Mouse (Mus musculus): ENCODE results near the gene Apod. TPM values are rescaled to one million over a fixed set of nuclear protein-coding genes. Genes with fewer than 3 reads are reported as not detected.
A peak's percentile ranks its signal among the peaks of the same experiment; 100 is the strongest.
"Not testable (repeated sequence)": the region's sequence is repeated elsewhere in the genome, so short reads cannot be mapped to it uniquely, and the experiment has no call there.

Gene Apod
- total RNA-seq, 4 experiments from 2014 or later: 167 to 280 (median 203) TPM

GRCm38 (mm10) chr16:31325120-31325519 is 10.5 kb upstream of the Apod start:
- DNase-seq (ENCODE audit: low spot score in 2 of 2): no peak

GRCm38 (mm10) chr16:31321501-31321900 is 6.9 kb upstream of the Apod start:
- no peak for DNase-seq (ENCODE audit: low spot score in 2 of 2)

GRCm38 (mm10) chr16:31320954-31321353 is 6.3 kb upstream of the Apod start:
- no peak for DNase-seq (ENCODE audit: low spot score in 2 of 2)

- not testable (repeated sequence) for DNase-seq (ENCODE audit: low spot score in 2 of 2)
Observed at GRCm38 (mm10) chr16:31319723-31320122, 5.1 kb upstream of the Apod start.

GRCm38 (mm10) chr16:31319316-31319715 is 4.7 kb upstream of the Apod start:
- no peak for DNase-seq (ENCODE audit: low spot score in 2 of 2)

GRCm38 (mm10) chr16:31318418-31318817 is 3.8 kb upstream of the Apod start:
- DNase-seq (ENCODE audit: low spot score in 2 of 2): no peak

- DNase-seq (ENCODE audit: low spot score in 2 of 2): not testable (repeated sequence)
Observed at GRCm38 (mm10) chr16:31316246-31317143, 1.9 kb upstream of the Apod start.

- DNase-seq (ENCODE audit: low spot score in 2 of 2): no peak
Observed at GRCm38 (mm10) chr16:31315294-31315693, 686 bp upstream of the Apod start.

GRCm38 (mm10) chr16:31313611-31314010 is 997 bp downstream of the Apod start:
- DNase-seq (ENCODE audit: low spot score in 2 of 2): no peak

GRCm38 (mm10) chr16:31312296-31312695 is 2.3 kb downstream of the Apod start:
- DNase-seq (ENCODE audit: low spot score in 2 of 2): no peak

- DNase-seq (ENCODE audit: low spot score in 2 of 2): no peak
Observed at GRCm38 (mm10) chr16:31305199-31305919, 9.2 kb downstream of the Apod start.

GRCm38 (mm10) chr16:31303276-31303675 is 11.3 kb downstream of the Apod start:
- DNase-seq (ENCODE audit: low spot score in 2 of 2): no peak

- no peak for DNase-seq (ENCODE audit: low spot score in 2 of 2)
Observed at GRCm38 (mm10) chr16:31300883-31301532, 13.6 kb downstream of the Apod start.

GRCm38 (mm10) chr16:31300467-31300866 is 14.1 kb downstream of the Apod start:
- no peak for DNase-seq (ENCODE audit: low spot score in 2 of 2)

GRCm38 (mm10) chr16:31299960-31300353 is 14.7 kb downstream of the Apod start:
- no peak for DNase-seq (ENCODE audit: low spot score in 2 of 2)

- no peak for DNase-seq (ENCODE audit: low spot score in 2 of 2)
Observed at GRCm38 (mm10) chr16:31299164-31299959, 15.2 kb downstream of the Apod start.

GRCm38 (mm10) chr16:31297113-31297512 is 17.5 kb downstream of the Apod start:
- no peak for DNase-seq (ENCODE audit: low spot score in 2 of 2)

- no peak for DNase-seq (ENCODE audit: low spot score in 2 of 2)
Observed at GRCm38 (mm10) chr16:31293761-31294160, 20.8 kb downstream of the Apod start.

- DNase-seq (ENCODE audit: low spot score in 2 of 2): no peak
Observed at GRCm38 (mm10) chr16:31290751-31291365, 23.8 kb downstream of the Apod start.

GRCm38 (mm10) chr16:31290281-31290680 is 24.3 kb downstream of the Apod start:
- DNase-seq (ENCODE audit: low spot score in 2 of 2): peak; percentile 56 to 62

GRCm38 (mm10) chr16:31287712-31288111 is 26.9 kb downstream of the Apod start:
- DNase-seq (ENCODE audit: low spot score in 2 of 2): no peak
